Mouse (Mus musculus): ENCODE results near the gene Sele. TPM values are rescaled to one million over a fixed set of nuclear protein-coding genes. Genes with fewer than 3 reads are reported as not detected.

Gene Sele
- polyA plus RNA-seq, 1 experiment: not detected

DNA sequence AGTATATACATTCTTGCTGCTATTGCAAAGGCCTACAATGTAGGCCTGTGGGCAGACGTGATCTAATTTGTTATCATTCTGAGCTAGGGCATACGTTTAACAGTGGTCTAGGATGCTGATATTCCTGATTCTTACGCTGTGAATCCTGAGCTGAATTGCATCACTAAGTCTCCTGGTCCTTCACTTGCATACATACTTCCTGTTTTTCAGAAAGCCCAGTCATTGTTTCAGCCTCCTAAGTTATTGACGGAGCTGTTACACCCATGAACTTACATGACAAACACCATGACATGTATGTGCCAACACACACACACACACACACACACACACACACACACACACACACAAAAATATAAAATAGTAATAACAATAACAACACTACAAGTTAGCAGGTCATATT, 12.0 kb downstream of the Sele start:
- Histone ChIP-seq H3K27ac (replicated peaks; ENCODE audit: low read depth, low read length) (no peak overlapping the region), H3K4me3 (ENCODE audit: insufficient read depth, low read depth, low read length) (no peak overlapping the region)

DNA sequence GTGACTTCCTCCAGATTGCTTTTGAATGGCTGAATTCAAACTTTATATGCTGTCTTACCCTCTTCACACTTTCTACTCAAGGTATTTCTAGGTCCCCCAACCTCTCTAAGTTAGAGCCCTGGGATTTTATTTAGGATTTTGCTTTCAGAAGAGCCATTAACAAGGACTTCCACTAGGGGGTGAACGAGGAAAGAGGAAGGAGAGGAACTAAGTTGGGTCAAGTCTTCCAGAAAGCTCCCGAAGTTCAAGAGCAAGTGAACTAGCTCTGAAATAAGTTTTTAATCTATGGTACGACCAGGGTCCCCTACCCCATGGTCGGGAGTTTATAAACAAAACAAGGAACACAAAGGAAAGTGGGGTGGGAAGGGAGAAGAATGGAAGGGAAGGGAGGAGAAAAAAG, 13.2 kb downstream of the Sele start:
- H3K4me1 ChIP-seq (ENCODE audit: control insufficient read depth, insufficient read depth, insufficient read length, low read length): no peaks in the 10 kb centered on the region
- H3K27ac ChIP-seq (replicated peaks; ENCODE audit: low read depth, low read length): no peak overlapping the region
- no peak overlapping the region for H3K4me3 ChIP-seq (ENCODE audit: insufficient read depth, low read depth, low read length)

More for the DNA sequence above, 12.0 kb downstream of the Sele start:
- no peaks in the 10 kb centered on the region for H3K4me1 ChIP-seq (ENCODE audit: control insufficient read depth, insufficient read depth, insufficient read length, low read length)

DNA sequence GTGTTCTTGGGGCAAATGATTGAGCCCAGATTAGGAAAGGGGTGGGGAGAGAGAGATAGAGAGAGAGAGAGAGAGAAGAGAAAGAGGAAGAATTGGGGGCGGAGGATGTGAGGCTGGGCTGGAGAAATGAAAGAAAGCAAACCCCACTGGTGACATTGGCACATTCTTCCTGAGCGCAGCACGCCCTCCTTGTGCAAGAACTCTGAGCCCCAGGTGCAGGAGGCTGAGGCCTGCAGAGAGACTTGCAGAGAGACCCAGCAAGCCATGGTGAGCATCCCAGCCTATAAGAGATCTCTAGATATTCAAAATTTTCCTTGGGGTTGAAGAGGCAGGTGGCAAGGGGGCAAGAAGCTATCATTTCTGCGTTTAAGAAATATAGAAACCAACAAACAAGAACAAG, 13.9 kb downstream of the Sele start, which contains the start of gene Sell:
TSS of gene Sell (plus strand) at position 58 of the 400 bp plus-strand sequence.
- Histone ChIP-seq H3K27ac (replicated peaks; ENCODE audit: low read depth, low read length) (no peak within 1 kb of the TSS), H3K4me3 (ENCODE audit: insufficient read depth, low read depth, low read length) (no peak within 1 kb of the TSS), H3K4me1 (ENCODE audit: control insufficient read depth, insufficient read depth, insufficient read length, low read length) (no peaks in the 10 kb centered on the region)

DNA sequence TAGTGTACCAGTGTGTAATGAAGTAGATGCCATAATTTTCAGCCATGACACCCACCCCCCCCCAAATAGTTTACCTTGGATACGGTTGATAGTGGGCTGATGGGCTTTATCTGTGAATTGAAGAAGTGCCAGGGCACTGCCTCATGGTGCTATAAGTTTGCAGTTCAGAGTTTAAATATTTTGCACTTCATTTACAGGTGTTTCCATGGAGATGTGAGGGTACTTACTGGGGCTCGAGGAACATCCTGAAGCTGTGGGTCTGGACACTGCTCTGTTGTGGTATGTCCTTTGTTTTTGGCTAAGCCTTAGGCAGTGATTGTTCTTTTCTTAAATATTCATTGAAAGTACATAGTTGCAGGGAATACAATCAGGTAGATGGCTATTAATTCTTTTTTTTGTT, 14.8 kb downstream of the Sele start:
- Histone ChIP-seq H3K4me3 (ENCODE audit: insufficient read depth, low read depth, low read length) (no peak overlapping the region), H3K27ac (replicated peaks; ENCODE audit: low read depth, low read length) (no peak overlapping the region), H3K4me1 (ENCODE audit: control insufficient read depth, insufficient read depth, insufficient read length, low read length) (no peaks in the 10 kb centered on the region)

DNA sequence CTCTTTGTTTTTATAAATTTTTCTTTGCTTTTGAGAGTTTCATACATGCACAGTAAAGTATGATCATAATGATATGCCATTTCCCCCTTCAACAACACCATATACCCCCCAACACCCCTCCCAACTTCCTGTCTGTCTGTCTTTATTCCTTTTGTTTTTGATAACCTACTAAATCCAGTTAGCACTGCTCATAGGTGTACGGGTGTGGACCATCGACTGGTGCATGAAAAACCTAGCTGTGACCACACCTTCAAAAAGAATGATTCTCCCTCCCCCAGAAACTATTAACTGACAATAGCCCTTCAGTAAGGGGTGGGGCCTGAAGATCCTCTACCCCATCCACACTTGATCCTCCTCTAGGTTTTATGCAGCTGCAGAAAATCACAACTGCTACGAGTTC, 15.7 kb downstream of the Sele start:
- H3K4me1 ChIP-seq (ENCODE audit: control insufficient read depth, insufficient read depth, insufficient read length, low read length): no peaks in the 10 kb centered on the region
- no peak overlapping the region for H3K27ac ChIP-seq (replicated peaks; ENCODE audit: low read depth, low read length)
- H3K4me3 ChIP-seq (ENCODE audit: insufficient read depth, low read depth, low read length): no peak overlapping the region

DNA sequence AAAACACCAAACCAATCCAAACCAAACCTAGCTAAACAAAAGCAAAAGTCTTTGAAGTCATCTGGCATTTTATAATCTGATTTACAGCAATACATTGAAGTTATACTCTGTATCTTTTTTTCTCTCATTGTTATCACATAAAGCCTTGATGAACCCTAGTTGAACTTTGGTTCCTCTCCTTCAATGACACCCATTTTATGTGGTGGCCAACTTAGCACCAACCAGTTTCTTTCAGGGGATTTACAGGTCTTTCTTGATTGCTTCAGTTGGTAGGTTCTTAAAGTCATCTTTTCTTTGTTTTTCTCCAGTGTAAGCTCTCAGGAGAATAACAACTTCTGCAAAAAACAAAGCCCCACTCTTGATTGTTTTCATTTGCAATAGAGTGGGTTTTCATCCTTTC, 21.2 kb downstream of the Sele start:
- H3K4me1 ChIP-seq (ENCODE audit: control insufficient read depth, insufficient read depth, insufficient read length, low read length): no peaks in the 10 kb centered on the region
- no peak overlapping the region for H3K27ac ChIP-seq (replicated peaks; ENCODE audit: low read depth, low read length)
- H3K4me3 ChIP-seq (ENCODE audit: insufficient read depth, low read depth, low read length): no peak overlapping the region

DNA sequence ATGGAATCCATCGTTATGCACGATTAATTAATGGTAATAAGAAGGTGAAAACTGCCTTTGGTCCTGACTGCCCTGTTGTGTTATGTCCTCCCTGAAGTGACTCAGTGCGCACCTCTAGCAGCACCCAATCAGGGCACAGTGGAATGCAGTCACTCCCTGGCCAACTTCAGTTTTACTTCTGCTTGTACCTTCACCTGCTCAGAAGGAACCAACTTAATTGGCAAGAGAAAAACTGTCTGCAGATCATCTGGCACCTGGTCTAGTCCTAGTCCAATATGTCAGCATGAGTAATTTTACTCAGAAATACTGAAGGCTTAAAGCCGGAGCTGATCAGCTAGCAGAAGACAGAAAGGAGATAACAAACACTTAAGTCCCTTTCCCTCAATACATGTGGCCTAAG, 22.4 kb downstream of the Sele start:
- H3K4me1 ChIP-seq (ENCODE audit: control insufficient read depth, insufficient read depth, insufficient read length, low read length): no peaks in the 10 kb centered on the region
- H3K4me3 ChIP-seq (ENCODE audit: insufficient read depth, low read depth, low read length): no peak overlapping the region
- no peak overlapping the region for H3K27ac ChIP-seq (replicated peaks; ENCODE audit: low read depth, low read length)

DNA sequence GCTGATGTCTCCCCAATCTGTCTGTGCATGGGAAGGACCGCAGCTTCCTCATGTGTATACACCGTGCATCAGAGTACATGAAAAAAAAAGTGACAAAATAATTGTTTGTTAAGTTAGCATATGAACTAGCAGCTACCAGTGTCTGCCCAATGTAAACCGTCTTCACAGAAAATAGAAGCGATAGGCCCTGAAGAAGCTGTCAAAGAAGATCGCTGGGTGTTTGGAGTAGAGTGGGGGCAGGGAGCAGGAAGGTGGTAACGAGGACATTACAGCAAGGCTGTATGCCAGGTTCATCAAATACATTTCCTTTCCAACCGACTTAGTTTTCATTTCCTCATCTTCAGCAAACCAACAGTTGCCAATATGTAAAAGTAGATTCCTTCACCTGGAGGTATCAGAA, 23.1 kb downstream of the Sele start:
- H3K27ac ChIP-seq (replicated peaks; ENCODE audit: low read depth, low read length): no peak overlapping the region
- H3K4me3 ChIP-seq (ENCODE audit: insufficient read depth, low read depth, low read length): no peak overlapping the region

DNA sequence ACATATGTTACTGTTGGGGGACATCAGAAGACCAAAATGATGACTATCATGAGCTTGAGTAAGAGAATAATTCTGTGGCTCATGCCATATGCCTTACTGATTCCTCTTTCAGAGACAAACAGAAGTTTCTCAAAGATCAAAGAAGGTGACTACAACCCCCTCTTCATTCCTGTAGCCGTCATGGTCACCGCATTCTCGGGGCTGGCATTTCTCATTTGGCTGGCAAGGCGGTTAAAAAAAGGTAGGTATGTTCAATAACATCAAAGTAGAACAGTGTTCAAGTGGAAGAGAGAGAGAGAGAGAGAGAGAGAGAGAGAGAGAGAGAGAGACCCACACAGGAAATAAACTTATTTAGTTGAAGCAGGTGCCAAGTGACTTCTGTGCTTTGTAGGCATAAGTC, 24.0 kb downstream of the Sele start:
- no peak overlapping the region for H3K4me3 ChIP-seq (ENCODE audit: insufficient read depth, low read depth, low read length)
- H3K4me1 ChIP-seq (ENCODE audit: control insufficient read depth, insufficient read depth, insufficient read length, low read length): no peaks in the 10 kb centered on the region
- H3K27ac ChIP-seq (replicated peaks; ENCODE audit: low read depth, low read length): no peak overlapping the region

More for the DNA sequence above, 23.1 kb downstream of the Sele start:
- no peaks in the 10 kb centered on the region for H3K4me1 ChIP-seq (ENCODE audit: control insufficient read depth, insufficient read depth, insufficient read length, low read length)

DNA sequence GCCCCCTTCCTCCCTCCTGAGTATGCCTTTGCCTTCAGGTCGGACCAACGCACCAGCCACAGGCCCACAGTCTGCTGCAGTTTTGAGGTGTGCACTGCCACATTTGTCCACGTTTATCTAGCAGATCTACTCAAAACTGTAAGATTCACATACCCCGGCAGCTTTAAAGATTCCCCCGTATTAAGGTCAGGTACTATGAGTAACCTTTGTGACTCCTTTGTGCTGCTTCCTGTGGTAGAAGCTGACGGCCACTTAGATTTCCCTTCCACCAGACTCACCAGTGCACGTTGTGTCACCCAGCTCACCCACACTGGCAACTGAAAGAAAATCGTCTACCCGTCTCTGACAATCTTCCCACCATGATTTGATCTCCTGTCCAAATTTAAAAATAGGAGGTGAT, 25.1 kb downstream of the Sele start:
- Histone ChIP-seq H3K27ac (replicated peaks; ENCODE audit: low read depth, low read length) (no peak overlapping the region), H3K4me1 (ENCODE audit: control insufficient read depth, insufficient read depth, insufficient read length, low read length) (no peaks in the 10 kb centered on the region), H3K4me3 (ENCODE audit: insufficient read depth, low read depth, low read length) (no peak overlapping the region)

DNA sequence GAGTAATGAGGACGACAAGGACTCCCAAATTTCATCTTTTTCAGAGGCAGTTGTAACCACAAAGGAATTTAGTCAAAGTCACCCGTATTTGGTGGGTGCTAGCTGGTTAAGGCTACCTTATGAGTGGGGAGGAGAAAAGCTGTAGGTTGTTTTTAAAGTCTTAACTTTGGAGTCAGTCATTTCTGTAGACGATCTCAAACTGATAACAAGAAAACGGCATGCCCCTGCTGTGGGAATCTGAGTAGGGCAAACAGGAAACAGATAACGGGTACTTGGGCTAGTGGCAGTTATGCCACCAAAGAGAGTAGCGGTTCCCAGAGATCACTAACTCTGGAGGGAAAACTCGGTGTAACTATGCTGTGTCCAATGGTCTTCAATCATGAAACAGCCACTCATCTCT, 25.8 kb downstream of the Sele start:
- Histone ChIP-seq H3K27ac (replicated peaks; ENCODE audit: low read depth, low read length) (no peak overlapping the region), H3K4me3 (ENCODE audit: insufficient read depth, low read depth, low read length) (no peak overlapping the region), H3K4me1 (ENCODE audit: control insufficient read depth, insufficient read depth, insufficient read length, low read length) (no peaks in the 10 kb centered on the region)

DNA sequence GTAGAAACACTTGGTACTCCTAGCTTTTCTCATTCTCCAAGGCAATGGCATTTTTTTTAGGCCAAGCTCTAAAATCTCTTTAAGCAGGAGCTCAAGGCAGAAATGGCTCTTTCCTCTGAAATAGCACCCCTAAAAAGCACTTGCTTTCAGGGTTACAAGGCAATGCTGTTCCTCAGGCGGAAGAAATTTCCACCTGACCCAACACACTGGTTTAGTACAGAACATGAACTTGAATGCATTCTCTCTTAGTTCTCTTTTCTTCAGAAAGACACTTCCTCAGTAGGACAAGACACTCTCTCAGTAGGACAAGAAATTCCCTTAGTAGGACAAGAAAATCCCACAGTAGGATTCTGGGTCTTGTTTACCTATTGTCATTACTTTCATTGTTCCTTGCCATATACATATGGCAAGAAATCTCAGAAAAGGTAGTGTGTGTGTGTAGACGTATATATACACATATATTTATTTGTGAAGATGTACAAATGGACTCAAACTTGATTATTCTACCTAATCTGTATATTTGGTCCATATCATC, 26.6 kb downstream of the Sele start:
- Histone ChIP-seq H3K27ac (replicated peaks; ENCODE audit: low read depth, low read length) (no peak overlapping the region), H3K4me1 (ENCODE audit: control insufficient read depth, insufficient read depth, insufficient read length, low read length) (no peaks in the 10 kb centered on the region), H3K4me3 (ENCODE audit: insufficient read depth, low read depth, low read length) (no peak overlapping the region)

DNA sequence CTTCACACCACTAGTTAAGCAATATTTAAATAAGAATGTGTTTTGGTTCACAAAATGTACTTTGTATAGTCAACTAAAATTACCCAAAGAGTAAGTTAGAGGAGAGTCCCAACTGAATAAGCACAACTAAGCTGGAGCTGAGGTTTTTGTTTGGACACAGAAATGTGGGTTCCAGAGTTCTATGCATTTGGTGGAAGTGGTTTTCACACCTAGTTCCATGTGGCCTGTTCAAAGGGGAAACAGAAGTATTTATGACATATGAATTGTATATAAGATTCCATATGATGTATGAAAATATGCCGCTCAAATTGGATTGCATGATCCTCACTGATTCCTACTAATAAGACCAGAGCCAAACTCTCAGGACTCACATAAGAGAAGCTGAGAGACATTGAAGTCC, 27.4 kb downstream of the Sele start:
- H3K4me3 ChIP-seq (ENCODE audit: insufficient read depth, low read depth, low read length): no peak overlapping the region
- H3K27ac ChIP-seq (replicated peaks; ENCODE audit: low read depth, low read length): no peak overlapping the region
- no peaks in the 10 kb centered on the region for H3K4me1 ChIP-seq (ENCODE audit: control insufficient read depth, insufficient read depth, insufficient read length, low read length)

DNA sequence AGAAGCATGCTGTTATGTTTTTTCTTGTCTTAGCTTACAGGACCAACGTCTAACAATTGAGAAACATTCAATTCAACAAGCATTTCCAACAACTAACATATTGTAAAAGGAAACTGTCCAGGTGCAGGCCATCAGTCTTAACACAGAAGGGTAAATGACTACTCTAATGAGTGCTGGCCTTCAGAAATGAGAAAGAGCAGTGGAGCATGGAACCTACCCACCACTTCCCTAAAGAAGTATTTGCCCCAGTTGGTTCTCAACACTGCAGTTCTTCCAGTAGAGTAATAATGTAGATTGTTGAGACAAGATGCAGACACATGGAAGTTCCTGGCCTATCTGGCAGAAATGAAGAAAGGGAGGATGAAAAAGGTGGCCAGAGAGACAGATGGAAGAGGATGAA, 28.4 kb downstream of the Sele start:
- Histone ChIP-seq H3K4me1 (ENCODE audit: control insufficient read depth, insufficient read depth, insufficient read length, low read length) (no peaks in the 10 kb centered on the region), H3K27ac (replicated peaks; ENCODE audit: low read depth, low read length) (no peak overlapping the region), H3K4me3 (ENCODE audit: insufficient read depth, low read depth, low read length) (no peak overlapping the region)

DNA sequence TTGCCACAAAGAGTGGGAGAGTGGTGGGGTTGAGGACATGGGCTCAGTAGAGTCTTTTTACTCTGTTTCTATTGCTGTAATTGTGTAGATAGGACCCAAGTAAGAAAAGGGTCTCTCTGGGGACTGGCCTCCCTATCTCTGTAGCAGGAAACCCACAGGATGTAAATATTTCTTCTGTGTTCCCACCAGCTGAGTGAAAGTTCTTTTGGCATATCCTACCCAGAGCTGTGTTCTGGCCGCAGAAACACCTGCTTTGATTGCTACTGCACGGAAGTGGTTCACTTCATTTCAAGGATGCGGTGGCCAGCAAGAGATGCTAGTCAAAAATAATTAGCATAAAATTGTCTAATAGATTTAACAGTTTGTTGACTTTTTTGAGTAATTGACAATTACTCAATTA, 29.0 kb downstream of the Sele start:
- Histone ChIP-seq H3K4me1 (ENCODE audit: control insufficient read depth, insufficient read depth, insufficient read length, low read length) (no peaks in the 10 kb centered on the region), H3K27ac (replicated peaks; ENCODE audit: low read depth, low read length) (no peak overlapping the region), H3K4me3 (ENCODE audit: insufficient read depth, low read depth, low read length) (no peak overlapping the region)

DNA sequence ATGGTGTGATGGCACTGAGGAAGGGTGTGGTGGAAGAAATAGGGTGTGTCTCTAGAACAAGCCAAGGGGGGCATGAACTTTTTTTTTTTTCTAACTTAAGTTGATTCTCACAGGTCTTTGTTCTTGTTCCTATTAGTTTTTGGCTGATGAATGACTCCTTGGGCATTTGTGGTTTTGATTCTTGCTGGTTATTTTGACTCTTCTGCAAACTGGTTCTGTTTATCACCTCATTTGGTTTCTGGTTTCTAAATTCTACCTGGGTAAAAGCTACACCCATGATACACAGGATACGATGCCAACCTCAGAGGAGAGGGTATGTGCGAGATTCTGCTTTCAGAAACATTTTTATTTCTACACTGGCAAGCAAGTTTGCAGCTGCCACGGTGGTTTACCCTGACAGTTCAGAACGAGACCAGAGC, 30.3 kb downstream of the Sele start:
- H3K4me3 ChIP-seq (ENCODE audit: insufficient read depth, low read depth, low read length): no peak overlapping the region
- H3K27ac ChIP-seq (replicated peaks; ENCODE audit: low read depth, low read length): no peak overlapping the region
- H3K4me1 ChIP-seq (ENCODE audit: control insufficient read depth, insufficient read depth, insufficient read length, low read length): no peaks in the 10 kb centered on the region

DNA sequence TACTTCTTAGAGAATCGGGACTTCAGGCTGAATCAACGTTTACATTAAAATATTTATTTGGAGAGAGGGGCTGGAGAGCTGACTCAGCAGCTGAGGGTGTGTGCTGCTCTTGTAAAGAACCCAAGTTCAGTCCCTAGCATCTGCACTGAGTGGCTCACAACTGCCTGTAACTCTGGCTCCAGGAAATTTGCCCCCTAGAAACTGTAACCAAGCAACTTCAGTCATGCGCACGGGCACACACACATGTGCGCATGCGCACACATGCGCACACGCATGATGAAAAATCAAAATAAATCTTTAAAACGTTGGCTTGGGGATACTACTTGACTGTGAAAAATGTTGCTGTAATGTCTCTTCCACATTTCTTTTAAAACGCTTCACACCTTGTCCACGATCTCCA, 31.1 kb downstream of the Sele start:
- H3K27ac ChIP-seq (replicated peaks; ENCODE audit: low read depth, low read length): no peak overlapping the region
- H3K4me3 ChIP-seq (ENCODE audit: insufficient read depth, low read depth, low read length): no peak overlapping the region
- no peaks in the 10 kb centered on the region for H3K4me1 ChIP-seq (ENCODE audit: control insufficient read depth, insufficient read depth, insufficient read length, low read length)

All from brown adipose tissue, adult 24 weeks (tissue).